9 mouse cellular contexts compared by ENCODE assay signal in genomic region chr9:119806491-119806890, GRCm38 (mm10). TPM values are rescaled to one million over a fixed set of nuclear protein-coding genes. Genes with fewer than 3 reads are reported as not detected.
DNase-seq lines count a peak whose midpoint lies in the region; ATAC-seq and TF ChIP-seq lines count a peak whose summit lies in the region.
"Had no signal": no experiment of that assay in that cellular context is flagged by ENCODE, and none has a peak within 500 bp of the region (broad histone marks: within the 10 kb centered on the region; RNA-seq: fewer than 3 reads in every experiment).

No protein-coding gene starts in this region.

- no peak overlapping the region for H3K4me3 ChIP-seq in layer of hippocampus, adult 2 months

- DNase-seq in layer of hippocampus, adult 2 months (ENCODE audit: low spot score in 2 of 2), result no peak
- no peak for DNase-seq in layer of hippocampus, adult 18-20 months (ENCODE audit: low spot score in 2 of 2)
- DNase-seq in thymus, postnatal 0 days (ENCODE audit: low spot score), result peak; percentile 19
- DNase-seq in thymus, adult 18-20 months, result no peak
- peak; percentile 39 for DNase-seq in ZHBTc4 (ENCODE audit: low read depth, low spot score)
- DNase-seq in ovary, postnatal 14 days (ENCODE audit: low spot score), result no peak

- H3K27ac ChIP-seq in layer of hippocampus, adult 2 months, result no peak overlapping the region
- H3K27ac ChIP-seq: macrophage had no signal

- peak; percentile 65 for TF ChIP-seq CTCF in layer of hippocampus, adult 2 months (conservative IDR thresholded peaks at IDR 0.05)

- ATAC-seq in granulocyte monocyte progenitor cell, adult 5-6 weeks (replicated peaks; ENCODE audit: poor library complexity, severe bottlenecking), result no peak

RNA-seq across cellular contexts. Expression of gene Scn11a, which starts 18.8 kb away (rescaled TPM):
- not detected for total RNA-seq in layer of hippocampus, adult 2 months (2021)
- not detected for total RNA-seq in layer of hippocampus, adult 18-20 months (2021)
- 0.12 and 0.13 TPM in 2 replicates for polyA plus RNA-seq in thymus, postnatal 0 days (2015; fragmentation: Nextera tagmentation; extraction: Ambion mirVana)
- not detected in 2 replicates for total RNA-seq in granulocyte monocyte progenitor cell, adult 5-6 weeks (2014; fragmentation: Nextera tagmentation)
- not detected in 2 replicates for total RNA-seq in granulocyte monocyte progenitor cell, adult 5-6 weeks (2017)
- total RNA-seq: common myeloid progenitor, adult 5-6 weeks had no signal
- polyA plus RNA-seq: macrophage had no signal

Comparison
In these comparisons a context has a peak if more than half of its experiments do, and no peak if none do; other contexts are left out.
1. DNase-seq: peak in thymus, postnatal 0 days (single experiment) and ZHBTc4 (single experiment); none in layer of hippocampus, adult 2 months (0 of 2), layer of hippocampus, adult 18-20 months (0 of 2), thymus, adult 18-20 months (0 of 2) and ovary, postnatal 14 days (single experiment).